Mouse (Mus musculus) skeletal muscle tissue, adult 2 months (tissue): ENCODE data around the gene Cep104.

ENCODE experiments used
- DNase-seq: peaks from one replicate; pipeline ENCODE4 v3.0.0-alpha.2; 2012; ENCODE audit warnings: low read depth, low spot score

Cep104 gene

GRCm38 (mm10) chr4:154045837-154046236 lies 70.8 kb downstream of the Cep104 start:
- DNase-seq: no peak

GRCm38 (mm10) chr4:154051401-154051800 lies 76.4 kb downstream of the Cep104 start:
- no peak for DNase-seq

- no peak for DNase-seq
Measured at GRCm38 (mm10) chr4:154053065-154053464, 78.1 kb downstream of the Cep104 start.

- DNase-seq: peak; percentile 22
Measured at GRCm38 (mm10) chr4:154055482-154055881, 80.5 kb downstream of the Cep104 start.

GRCm38 (mm10) chr4:154056046-154056445 lies 81.1 kb downstream of the Cep104 start:
- no peak for DNase-seq

GRCm38 (mm10) chr4:154056661-154057060 lies 81.7 kb downstream of the Cep104 start:
- DNase-seq: no peak

- no peak for DNase-seq
Measured at GRCm38 (mm10) chr4:154057696-154058095, 82.7 kb downstream of the Cep104 start.
